Mouse (Mus musculus): ENCODE results near the gene Rsph14. TPM values are rescaled to one million over a fixed set of nuclear protein-coding genes. Genes with fewer than 3 reads are reported as not detected.

Gene Rsph14
- total RNA-seq, 1 experiment, result 0.18 TPM

DNA sequence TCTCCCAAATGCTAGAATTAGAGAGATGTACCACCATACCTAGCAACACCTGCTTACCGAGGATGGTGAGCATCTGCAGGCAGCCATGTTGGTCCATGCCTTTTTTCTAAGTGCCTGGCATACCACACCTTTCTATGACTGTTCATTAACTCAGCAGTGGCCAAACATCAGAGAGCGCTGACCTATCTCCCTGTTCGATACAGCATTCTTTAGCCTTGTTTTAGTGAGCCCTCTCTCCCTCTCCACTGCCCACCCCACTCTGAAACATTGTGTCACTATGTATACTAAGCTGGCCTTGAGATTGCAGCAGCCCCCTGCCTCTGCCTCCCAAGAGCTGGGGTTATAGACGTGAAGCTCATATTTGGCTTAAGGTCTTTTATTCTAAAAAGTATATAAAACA lies 21.3 kb upstream of the Rsph14 start:
- TF ChIP-seq HCFC1 (IDR thresholded peaks at IDR 0.05; ENCODE audit: borderline replicate concordance, insufficient read depth, low read length), result no peak
- TF ChIP-seq ZNF384 (IDR thresholded peaks at IDR 0.05; ENCODE audit: low read depth, low read length), result no peak
- TF ChIP-seq MAFK (IDR thresholded peaks at IDR 0.05; ENCODE audit: insufficient read depth, low read depth, low read length), result no peak
- no peak for TF ChIP-seq CHD2 (IDR thresholded peaks at IDR 0.05; ENCODE audit: low read depth, low read length)
- TF ChIP-seq ZC3H11A (IDR thresholded peaks at IDR 0.05; ENCODE audit: borderline replicate concordance, low read depth, low read length), result no peak
- no peaks in the 10 kb centered on the region for H3K36me3 ChIP-seq (ENCODE audit: control insufficient read depth, insufficient read depth, low read length, poor library complexity, severe bottlenecking)
- H3K4me1 ChIP-seq (ENCODE audit: control insufficient read depth in 2 of 2, insufficient read depth in 2 of 2, low read length in 2 of 2, poor library complexity in 1 of 2), result no peaks in the 10 kb centered on the region
- H3K4me3 ChIP-seq (ENCODE audit: insufficient read depth in 1 of 2, low read depth in 1 of 2, low read length in 2 of 2, poor library complexity in 1 of 2, severe bottlenecking in 1 of 2), result no peak overlapping the region
- no peak overlapping the region for H3K9ac ChIP-seq (ENCODE audit: insufficient read depth, low read depth, low read length, poor library complexity, severe bottlenecking)
- H3K9me3 ChIP-seq (ENCODE audit: control insufficient read depth, insufficient read depth, low read depth, low read length), result no peaks in the 10 kb centered on the region
- DNase-seq (ENCODE audit: low read depth, low spot score), result no peak
- in situ Hi-C loops (cut with MboI; ENCODE audit: low sequenced_read_pairs in 2 of 2, unreplicated experiment in 2 of 2), result loop anchor here in 1 of 2 experiments (10.0 kb wide), 1 partner anchor 101 kb away; no protein-coding TSS in a partner anchor
- no peak overlapping the region for H3K27ac ChIP-seq (ENCODE audit: insufficient read depth, low read depth, low read length, poor library complexity, severe bottlenecking)

DNA sequence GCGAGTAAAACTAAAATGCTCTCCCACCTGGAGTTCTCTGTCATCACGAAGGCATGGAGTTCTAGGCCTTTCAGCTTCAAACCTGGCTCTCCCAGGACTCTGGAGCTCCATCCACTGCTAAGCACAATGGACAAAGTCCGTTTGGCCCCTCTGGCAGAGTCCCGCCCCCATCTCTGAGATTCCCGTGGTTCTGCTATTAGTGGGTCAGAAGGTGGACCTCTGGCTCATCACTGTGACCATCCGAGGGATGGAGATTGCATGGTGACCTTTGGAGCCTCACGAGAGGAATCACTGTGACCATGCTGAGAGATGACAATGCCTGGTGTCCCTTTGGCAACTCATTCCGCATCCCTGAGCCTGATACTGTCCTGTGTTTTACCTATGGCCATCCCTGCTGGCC lies 20.5 kb upstream of the Rsph14 start:
- H3K4me3 ChIP-seq (ENCODE audit: insufficient read depth in 1 of 2, low read depth in 1 of 2, low read length in 2 of 2, poor library complexity in 1 of 2, severe bottlenecking in 1 of 2), result no peak overlapping the region
- no peaks in the 10 kb centered on the region for H3K9me3 ChIP-seq (ENCODE audit: control insufficient read depth, insufficient read depth, low read depth, low read length)
- H3K9ac ChIP-seq (ENCODE audit: insufficient read depth, low read depth, low read length, poor library complexity, severe bottlenecking), result no peak overlapping the region
- no peaks in the 10 kb centered on the region for H3K36me3 ChIP-seq (ENCODE audit: control insufficient read depth, insufficient read depth, low read length, poor library complexity, severe bottlenecking)
- no peaks in the 10 kb centered on the region for H3K4me1 ChIP-seq (ENCODE audit: control insufficient read depth in 2 of 2, insufficient read depth in 2 of 2, low read length in 2 of 2, poor library complexity in 1 of 2)
- no peak for DNase-seq (ENCODE audit: low read depth, low spot score)
- no peak overlapping the region for H3K27ac ChIP-seq (ENCODE audit: insufficient read depth, low read depth, low read length, poor library complexity, severe bottlenecking)
- no peak for TF ChIP-seq CHD2 (IDR thresholded peaks at IDR 0.05; ENCODE audit: low read depth, low read length)
- no peak for TF ChIP-seq HCFC1 (IDR thresholded peaks at IDR 0.05; ENCODE audit: borderline replicate concordance, insufficient read depth, low read length)
- TF ChIP-seq ZNF384 (IDR thresholded peaks at IDR 0.05; ENCODE audit: low read depth, low read length), result no peak
- TF ChIP-seq MAFK (IDR thresholded peaks at IDR 0.05; ENCODE audit: insufficient read depth, low read depth, low read length), result no peak
- no peak for TF ChIP-seq ZC3H11A (IDR thresholded peaks at IDR 0.05; ENCODE audit: borderline replicate concordance, low read depth, low read length)
- in situ Hi-C loops (cut with MboI; ENCODE audit: low sequenced_read_pairs in 2 of 2, unreplicated experiment in 2 of 2), result loop anchor here in 1 of 2 experiments (10.0 kb wide), 1 partner anchor 102 kb away; no protein-coding TSS in a partner anchor

- Histone ChIP-seq H3K27ac (ENCODE audit: insufficient read depth, low read depth, low read length, poor library complexity, severe bottlenecking) (no peak overlapping the region), H3K36me3 (ENCODE audit: control insufficient read depth, insufficient read depth, low read length, poor library complexity, severe bottlenecking) (no peaks in the 10 kb centered on the region), H3K9ac (ENCODE audit: insufficient read depth, low read depth, low read length, poor library complexity, severe bottlenecking) (no peak overlapping the region), H3K4me1 (ENCODE audit: control insufficient read depth in 2 of 2, insufficient read depth in 2 of 2, low read length in 2 of 2, poor library complexity in 1 of 2) (no peaks in the 10 kb centered on the region), H3K4me3 (ENCODE audit: insufficient read depth in 1 of 2, low read depth in 1 of 2, low read length in 2 of 2, poor library complexity in 1 of 2, severe bottlenecking in 1 of 2) (no peak overlapping the region), H3K9me3 (ENCODE audit: control insufficient read depth, insufficient read depth, low read depth, low read length) (no peaks in the 10 kb centered on the region)
- in situ Hi-C loops (cut with MboI; ENCODE audit: low sequenced_read_pairs in 2 of 2, unreplicated experiment in 2 of 2), result loop anchor here in 1 of 2 experiments (10.0 kb wide), 1 partner anchor 103 kb away; no protein-coding TSS in a partner anchor
- no peak for DNase-seq (ENCODE audit: low read depth, low spot score)
- no peak for TF ChIP-seq MAFK (IDR thresholded peaks at IDR 0.05; ENCODE audit: insufficient read depth, low read depth, low read length)
- no peak for TF ChIP-seq HCFC1 (IDR thresholded peaks at IDR 0.05; ENCODE audit: borderline replicate concordance, insufficient read depth, low read length)
- no peak for TF ChIP-seq ZC3H11A (IDR thresholded peaks at IDR 0.05; ENCODE audit: borderline replicate concordance, low read depth, low read length)
- no peak for TF ChIP-seq ZNF384 (IDR thresholded peaks at IDR 0.05; ENCODE audit: low read depth, low read length)
- no peak for TF ChIP-seq CHD2 (IDR thresholded peaks at IDR 0.05; ENCODE audit: low read depth, low read length)
Measured at GRCm38 (mm10) chr10:75051364-75052074, 19.1 kb upstream of the Rsph14 start.

DNA sequence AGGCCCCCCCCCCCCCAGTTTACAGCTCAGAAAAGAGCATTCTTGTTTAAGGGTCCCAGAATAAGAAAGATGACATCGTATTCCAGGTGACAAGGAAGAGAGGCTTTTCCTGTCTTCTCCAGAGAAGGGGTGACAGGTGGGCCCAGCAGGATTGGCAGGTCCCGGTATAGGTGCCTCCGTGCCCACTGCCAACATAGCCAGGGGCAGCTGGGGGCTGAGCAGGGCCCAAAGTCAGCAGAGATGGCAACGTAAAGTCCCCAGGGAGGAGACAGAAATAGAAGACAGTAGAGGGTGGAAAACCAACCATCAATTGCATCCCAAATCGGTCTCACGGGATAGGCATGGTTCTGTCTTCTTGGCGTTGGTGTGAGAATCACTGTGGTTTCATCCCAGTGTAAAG lies 16.3 kb upstream of the Rsph14 start:
- DNase-seq (ENCODE audit: low read depth, low spot score), result no peak
- Histone ChIP-seq H3K36me3 (ENCODE audit: control insufficient read depth, insufficient read depth, low read length, poor library complexity, severe bottlenecking) (no peaks in the 10 kb centered on the region), H3K4me3 (ENCODE audit: insufficient read depth in 1 of 2, low read depth in 1 of 2, low read length in 2 of 2, poor library complexity in 1 of 2, severe bottlenecking in 1 of 2) (no peak overlapping the region), H3K9me3 (ENCODE audit: control insufficient read depth, insufficient read depth, low read depth, low read length) (no peaks in the 10 kb centered on the region), H3K9ac (ENCODE audit: insufficient read depth, low read depth, low read length, poor library complexity, severe bottlenecking) (no peak overlapping the region), H3K27ac (ENCODE audit: insufficient read depth, low read depth, low read length, poor library complexity, severe bottlenecking) (no peak overlapping the region), H3K4me1 (ENCODE audit: control insufficient read depth in 2 of 2, insufficient read depth in 2 of 2, low read length in 2 of 2, poor library complexity in 1 of 2) (peaks cover 0 to 8% of the 10 kb centered on the region in 2 experiments; a peak in 1 of 4 replicates)
- TF ChIP-seq MAFK (IDR thresholded peaks at IDR 0.05; ENCODE audit: insufficient read depth, low read depth, low read length), result no peak
- TF ChIP-seq HCFC1 (IDR thresholded peaks at IDR 0.05; ENCODE audit: borderline replicate concordance, insufficient read depth, low read length), result no peak
- TF ChIP-seq CHD2 (IDR thresholded peaks at IDR 0.05; ENCODE audit: low read depth, low read length), result no peak
- no peak for TF ChIP-seq ZC3H11A (IDR thresholded peaks at IDR 0.05; ENCODE audit: borderline replicate concordance, low read depth, low read length)
- no peak for TF ChIP-seq ZNF384 (IDR thresholded peaks at IDR 0.05; ENCODE audit: low read depth, low read length)
- in situ Hi-C loops (cut with MboI; ENCODE audit: low sequenced_read_pairs in 2 of 2, unreplicated experiment in 2 of 2), result no loop called here
